Mouse (Mus musculus): Measurements from ENCODE around the gene Etv5.

Etv5 gene

DNA sequence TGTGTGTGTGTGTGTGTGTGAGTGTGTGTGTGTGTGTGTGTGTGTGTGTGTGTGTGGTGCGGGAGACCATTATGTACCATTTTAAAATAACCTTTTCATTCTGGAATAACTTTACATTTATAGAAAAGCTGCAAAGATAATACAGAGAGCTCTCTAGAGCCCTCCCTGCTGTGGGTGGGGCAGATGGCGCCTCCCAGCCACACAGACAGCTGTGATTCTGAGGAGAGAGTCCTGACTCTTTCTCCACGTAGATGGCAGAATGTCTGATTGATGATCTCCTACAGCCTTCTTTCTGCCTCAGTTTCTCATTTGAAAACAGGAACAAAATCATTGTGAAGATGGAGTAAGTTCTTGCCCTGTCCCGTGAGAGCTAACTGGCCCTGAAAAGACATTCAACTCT, 91.5 kb downstream of the Etv5 start:
- no peak for DNase-seq (ENCODE audit: low spot score)

DNA sequence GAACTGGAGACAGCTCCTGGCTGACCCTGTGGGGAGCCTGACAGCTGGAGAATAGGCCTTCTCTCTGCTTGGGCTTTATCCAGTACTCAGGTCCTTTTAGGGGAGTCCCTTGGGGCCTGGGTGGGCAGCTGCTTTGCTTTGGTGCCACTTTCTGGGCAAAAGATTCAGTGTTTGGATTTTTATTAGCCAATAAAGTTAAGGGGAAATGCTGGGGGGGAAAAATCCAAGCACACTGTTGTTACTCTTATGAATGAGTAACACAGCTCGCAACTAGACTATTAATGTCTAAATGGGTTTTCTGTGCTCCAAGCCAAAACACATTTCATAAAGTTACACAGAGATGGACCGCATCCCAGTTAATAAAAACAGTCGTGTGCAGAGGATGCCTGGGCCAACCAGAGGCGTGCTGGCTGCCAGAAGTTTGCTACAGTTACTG, 98.3 kb downstream of the Etv5 start:
- no peak for DNase-seq (ENCODE audit: low spot score)

DNA sequence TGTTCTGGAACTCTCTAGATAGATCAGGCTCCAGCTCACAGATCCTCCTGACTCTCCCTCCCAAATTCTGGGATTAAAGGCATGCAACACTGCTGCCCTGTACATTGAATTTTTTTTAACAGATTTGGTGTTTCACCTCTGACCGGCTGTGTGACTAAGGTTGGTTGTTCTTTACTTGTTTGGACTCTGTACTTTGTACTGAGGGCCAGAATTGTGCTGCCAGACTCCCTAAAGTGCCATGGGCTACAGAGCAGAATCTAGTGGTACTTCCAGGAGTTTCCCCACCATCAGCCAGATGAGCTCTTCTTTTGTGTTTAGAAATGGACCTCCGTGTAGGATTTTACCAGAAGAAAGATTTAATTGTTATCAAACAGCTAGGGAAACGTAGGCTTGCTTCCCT, 103.7 kb downstream of the Etv5 start:
- DNase-seq (ENCODE audit: low spot score): no peak
